Mouse (Mus musculus): ENCODE data around the gene Wnt10a.
A peak's percentile ranks its signal among the peaks of the same experiment; 100 is the strongest.

- TF ChIP-seq CTCF (IDR thresholded peaks at IDR 0.05; ENCODE audit: low read depth) (peak; percentile 81), EP300 (IDR thresholded peaks at IDR 0.05; ENCODE audit: low read depth) (no peak)
Measured at GRCm38 (mm10) chr1:74787846-74788245, 3.5 kb upstream of the Wnt10a start.

All from liver, postnatal 0 days (tissue).